Mouse (Mus musculus) limb, embryonic 14.5 days (tissue): ENCODE data around the gene Cep131. TPM values are rescaled to one million over a fixed set of nuclear protein-coding genes. Genes with fewer than 3 reads are reported as not detected.
A peak's percentile ranks its signal among the peaks of the same experiment; 100 is the strongest.

Experiments used
- ATAC-seq: fragments of 200-750 bp; cut with Nextera tagmentation; 2 replicates; pipeline ENCODE4 v1.8.0; 2017; ENCODE audit warnings: low read depth, moderate number of reproducible peaks, moderate TSS enrichment; ENCODE audit not compliant: low FRiP score
- DNase-seq: peaks from one replicate; pipeline ENCODE4 v3.0.0-alpha.2; 2015; ENCODE audit warnings: low spot score
- H3K27ac ChIP-seq: fragments of 300-500 bp; sonication (generic); replicated peaks from 2 replicates; pipeline ENCODE4 v1.5.1; 2014; ENCODE audit warnings: low read depth, mild to moderate bottlenecking, low read length, moderate library complexity, mixed read lengths
- H3K27me3 ChIP-seq: fragments of 300-500 bp; sonication (generic); 2 replicates; pipeline ENCODE4 v1.6.1; 2014; ENCODE audit warnings: low read length, mixed read lengths; ENCODE audit not compliant: control insufficient read depth, insufficient read depth
- H3K36me3 ChIP-seq: fragments of 300-500 bp; sonication (generic); 2 replicates; pipeline ENCODE4 v1.6.1; 2014; ENCODE audit warnings: mild to moderate bottlenecking, low read length, moderate library complexity, mixed read lengths; ENCODE audit not compliant: control insufficient read depth, insufficient read depth
- H3K4me1 ChIP-seq: fragments of 300-500 bp; sonication (generic); 2 replicates; pipeline ENCODE4 v1.6.1; 2014; ENCODE audit warnings: antibody characterized with exemption, low read length, mixed read lengths; ENCODE audit not compliant: control insufficient read depth, insufficient read depth
- H3K4me2 ChIP-seq: fragments of 300-500 bp; sonication (generic); replicated peaks from 2 replicates; pipeline ENCODE4 v1.6.1; 2014; ENCODE audit warnings: low read depth, mild to moderate bottlenecking, low read length, moderate library complexity; ENCODE audit not compliant: severe bottlenecking
- H3K4me3 ChIP-seq: fragments of 300-500 bp; sonication (generic); replicated peaks from 2 replicates; pipeline ENCODE4 v1.5.1; 2014; ENCODE audit warnings: low read length
- H3K9ac ChIP-seq: fragments of 300-500 bp; sonication (generic); 2 replicates; pipeline ENCODE4 v1.6.1; 2014; ENCODE audit warnings: mild to moderate bottlenecking, low read depth, low read length, moderate library complexity; ENCODE audit not compliant: severe bottlenecking
- H3K9me3 ChIP-seq: fragments of 300-500 bp; sonication (generic); 2 replicates; pipeline ENCODE4 v1.6.1; 2016; ENCODE audit warnings: low read length; ENCODE audit not compliant: control insufficient read depth
- POLR2A ChIP-seq: fragments of 200-500 bp; IDR thresholded peaks from 2 replicates; pipeline ENCODE4 v1.8.0; 2012; ENCODE audit warnings: inconsistent platforms, mild to moderate bottlenecking, moderate library complexity, borderline replicate concordance; ENCODE audit not compliant: insufficient read depth, insufficient read length; ENCODE audit errors: extremely low read depth
- WGBS: fragments of 180-500 bp; shearing (Covaris S2); extraction: QIAGEN DNeasy Blood & Tissue Kit; methylation state at CpG from one replicate; pipeline ENCODE4 v1.1.7; 2014; 5-methylcytosine and 5-hydroxymethylcytosine counted together
- polyA plus RNA-seq, 2 experiments: library from polyadenylated mRNA; depleted of rRNA in 1 of 2; stranded (reverse) in 1 of 2; unstranded in 1 of 2; fragments of >200 nt; fragmentation: Nextera tagmentation in 1 of 2; extraction: Ambion mirVana in 1 of 2; gene quantifications; 2 replicates each; pipeline versions ENCODE4 v1.2.1 to v1.2.3; 2012 to 2014

Cep131 gene
- polyA plus RNA-seq, 2 experiments: 23.3 to 31.7 TPM

GRCm38 (mm10) chr11:120070286-120070930 lies 16.2 kb downstream of the Cep131 start:
- peaks cover 89% of the 10 kb centered on the region for H3K36me3 ChIP-seq
- no peak overlapping the region for H3K27ac ChIP-seq
- no peak for TF ChIP-seq POLR2A
- no peak overlapping the region for H3K4me3 ChIP-seq
- 90% methylated on average over 27 of the region's 27 CpGs for WGBS
- ATAC-seq: no peak
- H3K4me2 ChIP-seq: no peak overlapping the region
- H3K9ac ChIP-seq: no peak overlapping the region
- DNase-seq: no peak
- no peaks in the 10 kb centered on the region for H3K27me3 ChIP-seq
- H3K9me3 ChIP-seq: no peaks in the 10 kb centered on the region
- 0 out of 2 replicates have a peak, but pooled peaks cover 4% of the 10 kb centered on the region for H3K4me1 ChIP-seq

- Histone ChIP-seq H3K27me3 (no peaks in the 10 kb centered on the region), H3K9ac (no peak overlapping the region), H3K4me3 (no peak overlapping the region), H3K9me3 (no peaks in the 10 kb centered on the region), H3K36me3 (peaks cover 93% of the 10 kb centered on the region), H3K4me2 (no peak overlapping the region), H3K4me1 (no peaks in the 10 kb centered on the region), H3K27ac (no peak overlapping the region)
- no peak for TF ChIP-seq POLR2A
- ATAC-seq (no peak), DNase-seq (no peak)
- WGBS: 36% methylated on average over 11 of the region's 11 CpGs
Measured at GRCm38 (mm10) chr11:120069261-120069660, 17.4 kb downstream of the Cep131 start.

- no peaks in the 10 kb centered on the region for H3K9me3 ChIP-seq
- peaks cover 90% of the 10 kb centered on the region for H3K36me3 ChIP-seq
- H3K27ac ChIP-seq: no peak overlapping the region
- TF ChIP-seq POLR2A: no peak
- DNase-seq: no peak
- no peaks in the 10 kb centered on the region for H3K27me3 ChIP-seq
- no peak for ATAC-seq
- no peaks in the 10 kb centered on the region for H3K4me1 ChIP-seq
- H3K4me2 ChIP-seq: no peak overlapping the region
- no peak overlapping the region for H3K4me3 ChIP-seq
- 49% methylated on average over 12 of the region's 17 CpGs for WGBS
- H3K9ac ChIP-seq: no peak overlapping the region
Measured at GRCm38 (mm10) chr11:120067834-120068233, 18.8 kb downstream of the Cep131 start.

GRCm38 (mm10) chr11:120065291-120065690 lies 21.3 kb downstream of the Cep131 start:
- Histone ChIP-seq H3K27me3 (no peaks in the 10 kb centered on the region), H3K36me3 (peaks cover 65% of the 10 kb centered on the region), H3K9me3 (no peaks in the 10 kb centered on the region), H3K9ac (no peak overlapping the region), H3K4me3 (no peak overlapping the region), H3K27ac (no peak overlapping the region), H3K4me2 (no peak overlapping the region), H3K4me1 (no peaks in the 10 kb centered on the region)
- TF ChIP-seq POLR2A: no peak
- DNase-seq (peak; percentile 28), ATAC-seq (no peak)
- 22% methylated on average over 9 of the region's 10 CpGs for WGBS

- Histone ChIP-seq H3K9ac (no peak overlapping the region), H3K27ac (no peak overlapping the region), H3K27me3 (no peaks in the 10 kb centered on the region), H3K36me3 (peaks cover 59% of the 10 kb centered on the region), H3K4me3 (no peak overlapping the region), H3K4me1 (no peaks in the 10 kb centered on the region), H3K4me2 (no peak overlapping the region), H3K9me3 (no peaks in the 10 kb centered on the region)
- ATAC-seq: no peak
- no peak for DNase-seq
- TF ChIP-seq POLR2A: no peak
- WGBS: 87% methylated on average over 11 of the region's 11 CpGs
Measured at GRCm38 (mm10) chr11:120064668-120065040, 22.0 kb downstream of the Cep131 start.
